Mouse (Mus musculus) CH12.LX (cell line): ENCODE data around the gene Dhdh. TPM values are rescaled to one million over a fixed set of nuclear protein-coding genes. Genes with fewer than 3 reads are reported as not detected.

Experiments used
- DNase-seq: peaks from one replicate; pipeline ENCODE4 v3.0.0-alpha.2; 2013; ENCODE audit errors: extremely low read depth
- H3K27ac ChIP-seq: 2 replicates; pipeline ENCODE4 v1.5.1; 2012; ENCODE audit warnings: low read depth, mild to moderate bottlenecking, control low read depth, moderate library complexity; ENCODE audit not compliant: insufficient read depth
- H3K27me3 ChIP-seq: replicated peaks from 2 replicates; pipeline ENCODE3; 2012; ENCODE audit warnings: inconsistent platforms
- H3K36me3 ChIP-seq, 2 experiments: replicated peaks in 1 of 2; 2 replicates each; pipeline versions ENCODE3 to v1.6.1; 2012; ENCODE audit warnings: inconsistent platforms in 1 of 2, low read length in 1 of 2, mild to moderate bottlenecking in 1 of 2, mixed read lengths in 1 of 2, moderate library complexity in 1 of 2; ENCODE audit not compliant: control insufficient read depth in 1 of 2, insufficient read depth in 1 of 2
- H3K4me1 ChIP-seq, 2 experiments: 2 replicates each; pipeline ENCODE4 v1.6.1; 2012; ENCODE audit warnings: inconsistent platforms in 1 of 2, moderate library complexity in 1 of 2; ENCODE audit not compliant: insufficient read depth in 2 of 2, control insufficient read depth in 1 of 2
- H3K4me2 ChIP-seq: 2 replicates; pipeline ENCODE4 v1.6.1; 2012; ENCODE audit warnings: low read depth, mild to moderate bottlenecking, control low read depth; ENCODE audit not compliant: poor library complexity, insufficient read depth, severe bottlenecking
- H3K4me3 ChIP-seq, 3 experiments: fragments of 150-350 bp in 1 of 3; sonication (generic) in 1 of 3; replicated peaks in 1 of 3; 2 replicates each; pipeline versions ENCODE3 to v1.5.1; 2011 to 2012; ENCODE audit warnings: low read depth in 2 of 3, low read length in 2 of 3, mild to moderate bottlenecking in 2 of 3, moderate library complexity in 2 of 3, control low read depth in 1 of 3, improper control_type of control experiment in 1 of 3, inconsistent platforms in 1 of 3, mixed read lengths in 1 of 3; ENCODE audit not compliant: poor library complexity in 1 of 3
- H3K79me2 ChIP-seq: replicated peaks from 2 replicates; pipeline ENCODE4 v1.6.1; 2012; ENCODE audit warnings: mild to moderate bottlenecking, moderate library complexity; ENCODE audit not compliant: control insufficient read depth, poor library complexity, insufficient read depth, severe bottlenecking; ENCODE audit errors: extremely low read depth
- H3K9ac ChIP-seq: 2 replicates; pipeline ENCODE4 v1.6.1; 2012; ENCODE audit warnings: low read depth, mild to moderate bottlenecking, control low read depth, moderate library complexity; ENCODE audit not compliant: insufficient read depth
- H3K9me3 ChIP-seq: replicated peaks from 2 replicates; pipeline ENCODE3; 2012; ENCODE audit warnings: low read length, inconsistent platforms, mixed read lengths
- BHLHE40 ChIP-seq: IDR thresholded peaks from 2 replicates; pipeline ENCODE4 v1.6.1; 2011; ENCODE audit warnings: mild to moderate bottlenecking, low read depth, low read length, improper control_type of control experiment
- CHD1 ChIP-seq: IDR thresholded peaks from 2 replicates; pipeline ENCODE4 v1.6.1; 2012; ENCODE audit warnings: low read depth, low read length, improper control_type of control experiment, inconsistent platforms
- CHD2 ChIP-seq: IDR thresholded peaks from 2 replicates; pipeline ENCODE4 v1.6.1; 2011; ENCODE audit warnings: low read length, improper control_type of control experiment
- CTCF ChIP-seq, 2 experiments: IDR thresholded peaks in 1 of 2; conservative IDR thresholded peaks in 1 of 2; 2 replicates each; pipeline ENCODE4 v1.5.1; 2011 to 2012; ENCODE audit warnings: low read depth in 2 of 2, low read length in 2 of 2, improper control_type of control experiment in 1 of 2, inconsistent platforms in 1 of 2, mild to moderate bottlenecking in 1 of 2, moderate library complexity in 1 of 2
- E2F4 ChIP-seq: IDR thresholded peaks from 2 replicates; pipeline ENCODE4 v1.6.1; 2011; ENCODE audit warnings: low read depth, low read length, improper control_type of control experiment; ENCODE audit not compliant: insufficient replicate concordance
- ELF1 ChIP-seq: IDR thresholded peaks from 2 replicates; pipeline ENCODE4 v1.6.1; 2014; ENCODE audit warnings: low read depth, mild to moderate bottlenecking, inconsistent platforms, low read length, improper control_type of control experiment
- EP300 ChIP-seq: IDR thresholded peaks from 2 replicates; pipeline ENCODE4 v1.6.1; 2011; ENCODE audit warnings: low read length, improper control_type of control experiment
- ETS1 ChIP-seq: conservative IDR thresholded peaks from 2 replicates; pipeline ENCODE4 v1.6.1; 2012; ENCODE audit warnings: low read depth, mild to moderate bottlenecking, inconsistent platforms, low read length, improper control_type of control experiment, moderate library complexity
- GABPA ChIP-seq: IDR thresholded peaks from 2 replicates; pipeline ENCODE4 v1.6.1; 2012; ENCODE audit warnings: low read depth, low read length, improper control_type of control experiment, inconsistent platforms; ENCODE audit not compliant: insufficient replicate concordance
- HCFC1 ChIP-seq: IDR thresholded peaks from 2 replicates; pipeline ENCODE4 v1.6.1; 2012; ENCODE audit warnings: low read depth, mild to moderate bottlenecking, inconsistent platforms, low read length, improper control_type of control experiment
- IRF4 ChIP-seq: IDR thresholded peaks from 2 replicates; pipeline ENCODE4 v1.6.1; 2014; ENCODE audit warnings: low read depth, mild to moderate bottlenecking, inconsistent platforms, low read length, improper control_type of control experiment
- JUN ChIP-seq: IDR thresholded peaks from 2 replicates; pipeline ENCODE4 v1.6.1; 2011; ENCODE audit warnings: low read depth, mild to moderate bottlenecking, low read length, improper control_type of control experiment, moderate library complexity; ENCODE audit not compliant: insufficient read depth
- JUND ChIP-seq: conservative IDR thresholded peaks from 2 replicates; pipeline ENCODE4 v1.6.1; 2011; ENCODE audit warnings: low read depth, low read length, improper control_type of control experiment
- KAT2A ChIP-seq: IDR thresholded peaks from 2 replicates; pipeline ENCODE4 v1.6.1; 2012; ENCODE audit warnings: low read length, improper control_type of control experiment, inconsistent platforms; ENCODE audit not compliant: insufficient replicate concordance
- MAFK ChIP-seq: IDR thresholded peaks from 2 replicates; pipeline ENCODE4 v1.6.1; 2011; ENCODE audit warnings: low read length, improper control_type of control experiment; ENCODE audit not compliant: insufficient replicate concordance
- MAX ChIP-seq: IDR thresholded peaks from 2 replicates; pipeline ENCODE4 v1.6.1; 2011; ENCODE audit warnings: low read length, improper control_type of control experiment
- MAZ ChIP-seq: IDR thresholded peaks from 2 replicates; pipeline ENCODE4 v1.6.1; 2012; ENCODE audit warnings: low read depth, mild to moderate bottlenecking, inconsistent platforms, low read length, improper control_type of control experiment, moderate library complexity
- MEF2A ChIP-seq: IDR thresholded peaks from 2 replicates; pipeline ENCODE4 v1.6.1; 2014; ENCODE audit warnings: low read depth, mild to moderate bottlenecking, inconsistent platforms, low read length, improper control_type of control experiment, borderline replicate concordance
- MXI1 ChIP-seq: IDR thresholded peaks from 2 replicates; pipeline ENCODE4 v1.6.1; 2011; ENCODE audit warnings: mild to moderate bottlenecking, low read depth, low read length, improper control_type of control experiment
- MYC ChIP-seq: IDR thresholded peaks from 2 replicates; pipeline ENCODE4 v1.6.1; 2011; ENCODE audit warnings: low read depth, mild to moderate bottlenecking, improper control_type of control experiment, low read length
- NELFE ChIP-seq: IDR thresholded peaks from 2 replicates; pipeline ENCODE4 v1.6.1; 2011; ENCODE audit warnings: low read depth, low read length, improper control_type of control experiment
- NRF1 ChIP-seq: IDR thresholded peaks from 2 replicates; pipeline ENCODE4 v1.6.1; 2014; ENCODE audit warnings: low read depth, mild to moderate bottlenecking, inconsistent platforms, low read length, improper control_type of control experiment, moderate library complexity
- PAX5 ChIP-seq: IDR thresholded peaks from 2 replicates; pipeline ENCODE4 v1.6.1; 2012; ENCODE audit warnings: low read length, inconsistent platforms, mixed read lengths
- POLR2A ChIP-seq: IDR thresholded peaks from 2 replicates; pipeline ENCODE4 v1.6.1; 2011; ENCODE audit warnings: low read depth, mild to moderate bottlenecking, improper control_type of control experiment, low read length
- POLR2AphosphoS2 ChIP-seq: IDR thresholded peaks from 2 replicates; pipeline ENCODE4 v1.6.1; 2011; ENCODE audit warnings: low read depth, low read length, improper control_type of control experiment
- RAD21 ChIP-seq: IDR thresholded peaks from 2 replicates; pipeline ENCODE4 v1.6.1; 2011; ENCODE audit warnings: low read depth, mild to moderate bottlenecking, low read length, improper control_type of control experiment, moderate library complexity
- RCOR1 ChIP-seq: conservative IDR thresholded peaks from 2 replicates; pipeline ENCODE4 v1.6.1; 2012; ENCODE audit warnings: low read depth, mild to moderate bottlenecking, inconsistent platforms, low read length, improper control_type of control experiment
- SIN3A ChIP-seq: IDR thresholded peaks from 2 replicates; pipeline ENCODE4 v1.6.1; 2012; ENCODE audit warnings: low read length, improper control_type of control experiment, inconsistent platforms
- SMC3 ChIP-seq: IDR thresholded peaks from 2 replicates; pipeline ENCODE4 v1.6.1; 2011; ENCODE audit warnings: low read depth, low read length, improper control_type of control experiment
- TBP ChIP-seq: conservative IDR thresholded peaks from 2 replicates; pipeline ENCODE4 v1.6.1; 2011; ENCODE audit warnings: low read depth, low read length, improper control_type of control experiment
- TCF12 ChIP-seq: IDR thresholded peaks from 2 replicates; pipeline ENCODE4 v1.6.1; 2014; ENCODE audit warnings: low read depth, mild to moderate bottlenecking, inconsistent platforms, low read length, improper control_type of control experiment
- UBTF ChIP-seq: IDR thresholded peaks from 2 replicates; pipeline ENCODE4 v1.6.1; 2012; ENCODE audit warnings: low read depth, mild to moderate bottlenecking, inconsistent platforms, low read length, improper control_type of control experiment, moderate library complexity
- USF1 ChIP-seq: IDR thresholded peaks from 2 replicates; pipeline ENCODE4 v1.6.1; 2014; ENCODE audit warnings: low read depth, mild to moderate bottlenecking, inconsistent platforms, low read length, improper control_type of control experiment
- USF2 ChIP-seq: conservative IDR thresholded peaks from 2 replicates; pipeline ENCODE4 v1.6.1; 2011; ENCODE audit warnings: low read depth, low read length, improper control_type of control experiment
- ZC3H11A ChIP-seq: IDR thresholded peaks from 2 replicates; pipeline ENCODE4 v1.6.1; 2012; ENCODE audit warnings: low read depth, mild to moderate bottlenecking, inconsistent platforms, low read length, improper control_type of control experiment
- ZKSCAN1 ChIP-seq: IDR thresholded peaks from 2 replicates; pipeline ENCODE4 v1.6.1; 2012; ENCODE audit warnings: low read depth, inconsistent platforms, low read length, improper control_type of control experiment, borderline replicate concordance
- ZMIZ1 ChIP-seq: IDR thresholded peaks from 2 replicates; pipeline ENCODE4 v1.6.1; 2012; ENCODE audit warnings: low read depth, mild to moderate bottlenecking, inconsistent platforms, low read length, improper control_type of control experiment
- ZNF384 ChIP-seq: IDR thresholded peaks from 2 replicates; pipeline ENCODE4 v1.6.1; 2012; ENCODE audit warnings: low read depth, low read length, improper control_type of control experiment, inconsistent platforms
- dilution Hi-C: fragments of 300-500 bp; cut with MboI; formaldehyde crosslinking; loops from 2 replicates; pipeline ENCODE4 v1.14.3; 2020; ENCODE audit warnings: low sequenced_read_pairs; ENCODE audit not compliant: extremely low pct_unique_long_range_greater_than_20kb, extremely low pct_ligation_motif_present
- in situ Hi-C: fragments of 300-500 bp; cut with MboI; formaldehyde crosslinking; loops from 3 replicates; pipeline ENCODE4 v1.14.3; 2019; ENCODE audit warnings: low sequenced_read_pairs, low pct_ligation_motif_present, low pct_unique_long_range_greater_than_20kb, mixed read lengths
- polyA plus RNA-seq: library from polyadenylated mRNA; unstranded; fragments of >175 nt; gene quantifications from 2 replicates; pipeline ENCODE4 v1.2.1, GENCODE M21; 2012; ENCODE audit warnings: low read depth; ENCODE audit not compliant: insufficient read length
- total RNA-seq, 2 experiments: library from RNA; depleted of rRNA; stranded (reverse); fragments of 300-350 nt in 1 of 2; fragments of >200 nt in 1 of 2; gene quantifications; 2 replicates each; pipeline ENCODE4 v1.2.3; 2012 to 2014

Dhdh gene
- total and polyA plus RNA-seq, 3 experiments: 5.9 to 18.0 (median 7.2) TPM

DNA sequence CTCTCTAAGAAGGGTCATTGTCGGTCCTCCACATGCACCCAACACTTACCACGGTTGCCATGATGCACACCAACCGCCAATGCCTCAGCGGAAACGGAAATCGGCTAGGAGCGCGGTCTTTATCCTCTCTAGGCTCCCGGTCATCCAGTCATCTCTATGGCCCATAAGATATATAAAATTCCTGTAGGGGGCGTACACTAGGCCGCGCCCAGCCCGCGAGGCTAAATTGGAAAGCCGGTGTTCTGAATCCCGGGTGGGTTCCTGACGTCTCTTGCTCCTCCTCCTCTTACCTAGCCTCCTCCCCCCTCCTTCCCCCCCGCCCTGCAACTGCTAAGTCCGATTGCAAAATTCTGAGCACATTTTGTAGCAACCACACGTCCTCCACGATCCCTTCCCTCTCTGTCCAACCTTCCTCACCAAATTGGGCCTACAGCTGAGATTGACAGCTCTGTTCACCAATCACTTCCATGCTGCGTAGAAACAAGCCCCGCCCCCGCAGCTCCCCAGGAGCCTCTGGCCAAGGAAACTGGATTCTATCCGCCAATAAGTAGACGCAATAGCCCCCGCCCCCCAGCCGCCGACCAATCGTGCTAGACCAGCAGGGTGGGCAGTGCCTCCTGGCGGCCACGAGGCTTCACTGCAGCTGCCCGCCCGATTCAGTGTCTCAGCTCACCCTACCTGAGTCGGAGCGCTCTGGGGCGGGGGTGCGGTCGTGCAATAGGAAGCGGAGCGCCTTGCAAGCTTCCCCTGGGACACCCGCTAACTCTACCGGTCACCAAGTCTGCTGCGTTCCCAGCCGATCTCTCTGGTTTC is 54.2 kb downstream of the Dhdh start, which contains the start of gene Gys1:
Gys1 (plus strand) TSS at position 642 of the 813 bp plus-strand sequence.
- Histone ChIP-seq H3K4me2 (peak within 1 kb of the TSS; percentile 80), H3K36me3 (peaks cover 28 to 55% of the 10 kb centered on the region in 2 experiments), H3K27me3 (no peaks in the 10 kb centered on the region), H3K79me2 (peaks cover 32% of the 10 kb centered on the region), H3K4me1 (peaks cover 10 to 62% of the 10 kb centered on the region in 2 experiments; a peak in 3 of 4 replicates), H3K27ac (peak within 1 kb of the TSS; percentile 58), H3K9me3 (no peaks in the 10 kb centered on the region), H3K4me3 (peak within 1 kb of the TSS; percentile 87 to 100 (median 95)), H3K9ac (peak within 1 kb of the TSS; percentile 97)
- TF ChIP-seq CHD1: no peak
- no peak for TF ChIP-seq USF2
- TF ChIP-seq UBTF: peak; percentile 51; the same call in 1 of the 2 replicates
- TF ChIP-seq USF1: no peak
- no peak for TF ChIP-seq EP300
- peak; percentile 82 for TF ChIP-seq TCF12
- TF ChIP-seq SIN3A: peak; percentile 98
- no peak for TF ChIP-seq ZKSCAN1
- peak; percentile 71 for TF ChIP-seq ELF1
- TF ChIP-seq MYC: peak; percentile 95
- TF ChIP-seq MXI1: peak; percentile 94
- TF ChIP-seq MAX: peak; percentile 88
- TF ChIP-seq ZC3H11A: no peak
- TF ChIP-seq GABPA: peak; percentile 58; the same call in 1 of the 2 replicates
- peak; percentile 60; the same call in 1 of the 2 replicates for TF ChIP-seq ZMIZ1
- TF ChIP-seq BHLHE40: peak; percentile 5; the same call in 1 of the 2 replicates
- peak; percentile 29 for TF ChIP-seq RAD21
- 0 out of 2 replicates have a peak, but pooled peaks have one; percentile 17 for TF ChIP-seq ETS1
- TF ChIP-seq RCOR1: no peak
- 0 out of 2 replicates have a peak, but pooled peaks have one; percentile 15 for TF ChIP-seq ZNF384
- TF ChIP-seq KAT2A: peak; percentile 86
- 0 out of 2 replicates have a peak, but pooled peaks have one; percentile 11 for TF ChIP-seq MAFK
- TF ChIP-seq NELFE: peak; percentile 93
- peak; percentile 55; the same call in 1 of the 2 replicates for TF ChIP-seq NRF1
- no peak for TF ChIP-seq JUN
- TF ChIP-seq HCFC1: peak; percentile 92
- peak; percentile 25 to 92 for TF ChIP-seq CTCF (conservative IDR thresholded peaks at IDR 0.05 in 1 of 2, IDR thresholded peaks at IDR 0.05 in 1 of 2; ENCODE audit: low read depth in 2 of 2, low read length in 2 of 2)
- TF ChIP-seq SMC3: peak; percentile 67
- peak; percentile 43 for TF ChIP-seq MEF2A
- peak; percentile 93 for TF ChIP-seq CHD2
- peak; percentile 90 for TF ChIP-seq TBP
- TF ChIP-seq JUND: 0 out of 2 replicates have a peak, but pooled peaks have one; percentile 17
- TF ChIP-seq PAX5: no peak
- peak; percentile 87 for TF ChIP-seq POLR2A
- TF ChIP-seq POLR2AphosphoS2: 0 out of 2 replicates have a peak, but pooled peaks have one; percentile 48
- no peak; the same call in 1 of the 2 replicates for TF ChIP-seq E2F4
- peak; percentile 64 for TF ChIP-seq MAZ
- peak; percentile 58 for TF ChIP-seq IRF4
- in situ Hi-C loops: no loop called here
- peak; percentile 100 for DNase-seq
- dilution Hi-C loops: no loop called here
